Mouse (Mus musculus) testis, postnatal 14 days (tissue): ENCODE data around the gene Nbea.

Experiments
- DNase-seq: peaks from one replicate; pipeline ENCODE4 v3.0.0; 2021; ENCODE audit warnings: low spot score

The Nbea gene

DNA sequence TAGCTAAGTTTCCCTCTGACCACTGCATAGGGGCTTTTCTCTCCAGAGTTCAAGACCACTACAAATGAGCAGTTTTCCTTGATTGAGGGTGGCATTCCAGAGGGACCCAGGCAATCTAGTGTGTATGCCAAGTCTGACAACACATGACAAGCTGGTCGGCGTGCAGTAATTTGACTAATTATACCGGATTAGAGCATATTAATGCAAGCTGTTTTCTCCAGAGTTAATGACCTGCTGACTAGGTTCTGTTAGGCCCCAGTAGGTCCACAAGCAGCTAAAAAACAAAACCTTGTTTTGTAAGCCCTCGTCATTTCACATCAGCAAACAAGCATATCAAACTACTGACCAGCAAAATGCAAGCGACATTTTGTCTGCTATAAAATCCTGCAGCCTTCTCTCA lies 432.1 kb downstream of the Nbea start:
- DNase-seq = no peak

DNA sequence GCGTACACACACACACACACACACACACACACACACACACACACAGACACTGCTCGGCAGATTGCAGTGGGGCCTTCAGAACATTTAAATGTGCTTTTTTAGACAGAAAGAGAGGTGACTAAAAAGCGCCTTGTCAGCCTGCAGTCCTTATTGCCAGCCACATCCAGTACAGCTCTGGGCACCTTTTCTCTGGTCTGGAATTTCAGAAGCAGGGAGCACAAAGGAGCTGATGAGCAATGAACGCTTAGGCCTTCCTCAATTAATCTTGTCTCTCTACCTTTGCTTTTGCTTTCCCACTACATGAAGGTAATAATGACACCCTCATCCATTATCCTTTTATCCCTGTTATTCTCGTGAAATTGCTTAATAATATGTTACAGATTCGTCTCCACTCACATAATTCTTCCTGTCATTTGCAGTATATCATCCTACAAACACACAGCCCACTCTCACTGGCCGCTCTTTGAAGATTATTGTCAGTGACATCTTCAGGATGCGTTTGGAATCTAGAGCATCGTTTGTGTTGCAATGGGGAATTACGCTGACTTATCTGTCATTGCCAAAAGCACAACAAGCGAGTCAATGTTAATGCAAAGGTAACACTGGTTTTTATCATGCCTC lies 432.9 kb downstream of the Nbea start:
- no peak for DNase-seq

DNA sequence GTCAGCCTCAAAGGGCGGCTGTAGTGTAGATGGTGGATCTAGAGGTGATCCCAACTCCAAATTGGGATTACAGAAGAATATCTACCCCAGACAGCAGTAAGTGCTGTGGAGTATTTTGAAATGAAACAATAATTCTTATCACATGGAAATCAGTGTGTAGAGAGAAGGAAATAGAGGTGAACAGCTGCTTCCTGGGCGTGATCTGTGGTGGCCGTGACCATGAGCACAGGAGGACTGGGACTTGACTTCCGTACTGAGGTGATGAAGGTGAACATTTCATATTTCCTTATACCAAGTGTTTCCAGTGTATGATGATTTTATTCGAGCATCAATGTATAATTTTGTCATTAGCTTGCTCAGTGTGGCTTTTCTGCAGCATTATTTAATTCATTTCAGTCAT lies 439.6 kb downstream of the Nbea start:
- no peak for DNase-seq

DNA sequence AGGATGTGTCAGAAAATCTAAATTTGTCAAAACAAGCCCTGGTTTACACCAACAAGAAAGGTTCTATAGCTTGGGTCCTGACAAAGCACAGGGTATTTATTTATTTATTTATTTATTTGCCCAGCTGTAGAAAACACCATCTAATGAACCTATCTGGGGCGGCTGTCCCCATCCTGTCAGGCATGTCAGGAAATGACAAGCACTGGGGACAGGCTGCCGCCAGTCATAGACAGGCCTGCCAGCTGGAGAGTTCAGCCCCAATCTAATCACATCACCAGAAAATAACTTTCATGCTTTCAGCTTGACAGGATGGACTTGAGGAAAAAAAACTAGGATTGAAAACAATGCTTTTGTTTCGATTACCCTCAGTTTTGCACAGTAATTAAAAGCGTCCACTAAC lies 440.8 kb downstream of the Nbea start:
- no peak for DNase-seq

DNA sequence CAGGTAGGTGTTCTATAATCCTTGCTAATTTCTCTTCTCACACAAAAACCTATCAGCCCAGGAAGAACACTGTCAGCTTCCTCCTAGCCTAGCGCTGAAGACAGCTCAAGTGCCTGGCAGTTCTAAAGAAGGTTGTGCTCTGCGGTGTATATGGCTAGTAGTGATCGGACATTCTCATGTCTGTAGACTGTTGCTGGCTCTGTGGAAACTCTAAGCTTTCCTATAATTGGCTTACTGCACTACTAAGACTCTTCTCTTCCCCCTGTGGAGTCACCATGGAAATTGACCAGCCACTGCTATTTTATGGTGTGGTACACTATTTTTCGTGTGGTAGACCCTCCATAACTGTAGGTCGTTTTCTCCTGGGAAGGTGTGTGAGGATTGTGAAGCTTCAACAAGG lies 441.3 kb downstream of the Nbea start:
- DNase-seq = no peak

DNA sequence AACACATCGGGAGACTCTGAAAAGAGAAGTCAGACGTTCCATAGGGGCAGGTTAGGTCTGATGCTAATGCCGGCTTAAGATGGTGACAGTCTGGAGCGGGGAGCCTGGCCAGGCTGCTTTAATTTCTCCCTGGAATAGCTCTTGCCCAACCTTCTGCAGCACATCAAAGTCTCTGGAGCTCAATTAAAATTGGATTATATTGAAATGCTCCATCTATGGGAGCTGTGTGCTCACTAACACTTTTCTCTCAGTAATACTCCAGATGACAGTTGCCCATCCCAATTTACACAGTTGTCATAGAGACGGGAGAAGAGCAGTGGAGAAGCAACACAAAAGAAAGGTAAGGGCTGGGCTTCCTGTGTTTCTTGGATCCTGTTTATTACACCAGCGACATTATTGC lies 442.1 kb downstream of the Nbea start:
- DNase-seq = no peak

DNA sequence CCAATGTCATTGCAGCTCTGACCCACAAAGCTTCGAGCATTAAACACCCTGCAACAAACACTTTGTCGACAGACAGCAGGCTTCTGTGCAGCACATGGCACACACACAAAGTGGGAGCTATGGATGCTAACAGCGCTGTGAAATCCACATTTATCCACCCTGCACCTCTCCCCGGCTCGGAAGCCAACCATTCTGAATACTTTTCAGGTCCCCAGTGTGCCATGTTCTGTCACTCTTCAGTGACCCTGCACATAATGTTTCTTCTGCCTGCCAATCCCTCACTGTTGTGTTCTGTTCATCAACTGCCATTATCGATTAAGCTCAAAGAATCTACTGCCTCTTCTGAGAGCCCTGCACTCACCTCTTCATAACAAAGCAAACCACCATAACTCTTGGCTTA lies 449.8 kb downstream of the Nbea start:
- no peak for DNase-seq

DNA sequence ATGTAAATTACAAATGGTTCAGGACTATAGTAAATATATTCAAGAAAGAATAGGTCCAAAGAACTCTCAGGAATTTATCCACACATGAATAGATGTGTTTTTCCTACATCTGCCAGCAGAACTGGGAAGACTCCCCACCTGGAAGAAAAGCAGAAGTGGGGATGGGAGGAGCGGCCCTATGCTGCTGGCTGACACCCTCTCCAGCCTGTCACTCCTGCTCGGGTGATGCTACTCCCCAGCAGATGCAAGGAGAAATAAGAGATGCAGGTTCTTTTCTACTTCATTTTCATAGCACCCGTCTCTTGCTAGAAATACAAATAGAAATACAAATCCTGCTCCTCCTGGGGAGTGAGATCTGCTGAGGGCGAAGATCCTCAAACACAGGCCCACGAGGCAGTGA lies 453.0 kb downstream of the Nbea start:
- no peak for DNase-seq

DNA sequence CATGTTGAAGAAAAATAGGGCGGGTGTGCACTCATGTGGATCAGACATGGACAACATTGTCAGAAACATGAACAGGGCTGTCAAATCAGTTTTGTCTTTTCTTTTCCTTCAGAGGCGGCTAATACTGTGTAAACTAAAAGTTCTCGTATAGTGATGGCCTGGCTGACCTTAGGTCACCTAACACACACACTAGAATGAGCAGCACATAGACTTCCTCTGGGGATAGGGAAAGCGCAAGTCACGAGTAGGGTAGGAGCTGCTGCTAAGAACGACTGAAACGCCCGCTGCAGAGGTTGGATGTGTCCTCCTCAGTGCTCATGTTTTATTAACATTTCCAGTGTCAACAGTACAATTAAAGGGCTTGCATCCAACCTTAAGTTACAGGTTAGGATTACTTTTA lies 453.4 kb downstream of the Nbea start:
- no peak for DNase-seq

DNA sequence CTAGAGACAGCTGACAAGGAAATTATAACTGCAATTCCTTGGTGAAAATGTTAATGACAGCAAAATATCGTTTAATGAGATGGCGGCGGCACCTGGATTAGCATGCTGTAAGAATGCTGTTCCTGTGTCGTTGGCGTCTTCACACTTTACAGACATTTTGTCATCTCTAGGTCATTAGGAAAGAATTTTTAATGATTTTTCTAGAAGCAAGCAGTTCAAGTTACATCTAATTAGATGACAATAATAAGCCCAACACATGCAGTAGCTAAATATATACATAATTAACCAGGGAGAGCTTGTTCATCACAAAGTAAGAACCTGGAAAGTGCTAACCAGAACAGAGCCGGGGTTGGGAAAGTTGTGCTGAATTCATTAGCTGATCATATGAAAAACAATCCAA lies 469.2 kb downstream of the Nbea start:
- DNase-seq = no peak

DNA sequence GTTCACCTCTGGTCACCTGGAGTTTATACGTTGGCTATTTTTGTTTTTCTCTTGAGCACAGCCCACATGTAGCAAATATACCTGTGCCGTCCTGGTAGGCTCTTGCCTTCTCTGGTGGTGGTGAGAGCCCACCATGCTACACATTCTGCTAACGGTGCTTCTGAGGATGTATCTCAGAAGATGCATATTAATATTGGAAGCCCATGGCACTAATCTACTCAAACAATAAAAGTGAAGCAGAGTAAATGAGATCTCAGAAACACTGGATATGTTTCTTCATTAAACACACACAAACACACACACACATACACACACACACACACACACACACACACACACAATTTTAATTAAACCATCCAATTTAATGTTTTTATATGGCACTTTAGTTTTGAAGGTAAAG lies 469.6 kb downstream of the Nbea start:
- DNase-seq = no peak

DNA sequence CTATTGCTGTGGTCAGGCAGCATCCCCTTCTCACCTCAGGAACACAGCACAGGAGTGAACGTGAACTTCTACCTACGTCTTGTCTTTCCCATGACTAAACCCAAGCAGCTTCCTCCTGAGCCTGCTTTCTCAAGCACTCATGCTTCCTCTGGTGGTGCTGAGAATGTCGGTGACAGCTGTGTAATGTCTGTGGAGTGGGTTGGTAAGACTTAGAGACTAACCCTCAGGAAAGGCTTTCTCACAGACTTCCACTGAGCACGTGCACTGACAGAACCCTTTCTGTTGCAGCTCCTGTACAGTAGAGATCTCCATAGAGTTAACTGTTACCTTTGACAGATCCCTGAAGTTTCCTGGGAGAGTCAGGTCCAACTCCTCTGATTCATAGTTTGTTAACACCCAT lies 473.2 kb downstream of the Nbea start:
- DNase-seq = no peak

DNA sequence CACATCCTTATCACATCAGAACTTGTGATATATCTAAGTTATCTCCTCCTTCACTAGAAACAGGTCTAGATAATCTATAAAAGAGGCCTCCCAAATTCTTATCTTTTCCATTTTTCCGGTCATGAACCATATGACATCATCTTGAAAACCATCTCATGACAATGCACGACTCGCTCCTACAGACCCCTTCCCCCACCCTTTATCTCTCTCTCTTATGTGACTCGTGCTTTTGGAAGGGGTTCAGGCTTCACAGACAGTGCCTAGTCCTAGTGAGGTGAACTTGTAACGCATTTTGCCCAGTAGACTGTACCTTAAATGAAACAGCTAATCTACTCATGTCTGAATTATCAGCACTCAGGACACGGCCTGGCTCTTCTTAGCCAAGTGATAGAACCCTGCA lies 481.9 kb downstream of the Nbea start:
- DNase-seq = no peak

DNA sequence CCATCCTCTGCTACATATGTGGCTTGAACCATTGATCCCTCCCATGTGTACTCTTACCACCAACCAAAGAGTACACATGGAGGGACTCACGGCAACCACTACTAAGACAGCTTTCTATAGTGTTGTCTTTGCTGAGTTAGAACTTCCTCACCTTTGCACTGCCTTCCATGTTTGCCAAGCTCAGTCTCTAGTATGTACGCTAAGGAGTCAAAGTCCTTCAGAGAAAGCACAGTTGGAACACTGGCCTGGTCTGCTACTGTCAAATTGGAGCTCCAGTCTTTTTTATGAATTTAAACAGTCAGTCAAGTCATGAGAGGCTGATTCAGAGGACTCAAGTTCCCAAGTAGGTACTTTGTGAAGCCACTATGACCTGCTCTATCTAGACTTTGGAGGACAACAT lies 486.3 kb downstream of the Nbea start:
- no peak for DNase-seq

DNA sequence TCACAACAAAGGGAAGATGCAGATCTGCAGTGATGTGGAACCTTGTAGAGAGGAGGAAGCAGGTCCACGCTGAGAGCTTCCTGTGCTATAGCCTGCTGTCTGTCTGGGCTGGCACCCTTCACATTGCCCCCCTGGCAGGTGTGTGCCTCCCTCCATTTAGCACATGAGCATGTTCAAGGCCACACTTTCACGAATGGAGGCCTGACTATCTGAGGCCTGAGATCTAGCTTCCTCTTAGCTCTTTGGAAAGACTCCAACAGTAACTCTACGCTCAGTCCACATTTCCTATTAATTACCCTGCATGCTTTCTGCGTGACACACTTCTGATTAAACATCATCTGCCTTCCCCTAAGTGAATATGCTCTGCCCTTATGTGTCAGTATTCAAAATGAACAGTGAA lies 490.4 kb downstream of the Nbea start:
- no peak for DNase-seq

DNA sequence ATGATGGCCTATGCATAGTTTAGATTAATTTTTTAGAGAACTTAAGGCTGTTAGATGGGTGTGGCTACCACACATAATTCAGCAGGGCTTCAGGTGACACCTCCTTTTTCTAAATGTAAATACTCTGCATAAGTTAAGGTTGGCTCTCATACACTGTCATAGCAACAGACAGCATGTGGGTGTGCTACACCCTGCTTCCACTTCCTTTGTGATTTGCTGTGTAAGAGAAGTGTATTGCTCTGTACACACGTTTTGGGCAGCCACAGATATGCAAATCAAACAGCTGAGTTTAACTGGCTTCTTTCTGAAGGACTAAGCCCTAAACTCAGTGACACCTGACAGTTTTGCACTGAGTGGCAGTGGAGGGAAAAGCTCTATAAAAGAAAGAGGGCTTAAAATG lies 495.4 kb downstream of the Nbea start:
- DNase-seq = no peak

DNA sequence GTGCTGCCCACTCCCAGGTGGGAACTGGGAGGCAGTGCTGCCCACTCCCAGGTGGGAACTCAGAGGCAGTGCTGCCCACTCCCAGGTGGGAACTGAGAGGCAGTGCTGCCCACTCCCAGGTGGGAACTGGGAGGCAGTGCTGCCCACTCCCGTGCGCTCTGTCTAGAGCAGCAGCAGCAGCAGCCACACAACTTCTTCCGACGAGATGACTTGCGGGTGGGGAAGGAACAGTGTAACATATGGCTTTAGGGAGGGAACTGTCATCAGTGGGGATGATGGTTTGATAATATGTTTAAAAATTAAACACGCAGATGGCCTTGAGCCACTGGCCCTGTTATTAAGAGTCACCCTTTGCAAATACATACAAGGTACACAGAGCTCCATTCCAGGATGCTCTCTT lies 496.5 kb downstream of the Nbea start:
- no peak for DNase-seq

DNA sequence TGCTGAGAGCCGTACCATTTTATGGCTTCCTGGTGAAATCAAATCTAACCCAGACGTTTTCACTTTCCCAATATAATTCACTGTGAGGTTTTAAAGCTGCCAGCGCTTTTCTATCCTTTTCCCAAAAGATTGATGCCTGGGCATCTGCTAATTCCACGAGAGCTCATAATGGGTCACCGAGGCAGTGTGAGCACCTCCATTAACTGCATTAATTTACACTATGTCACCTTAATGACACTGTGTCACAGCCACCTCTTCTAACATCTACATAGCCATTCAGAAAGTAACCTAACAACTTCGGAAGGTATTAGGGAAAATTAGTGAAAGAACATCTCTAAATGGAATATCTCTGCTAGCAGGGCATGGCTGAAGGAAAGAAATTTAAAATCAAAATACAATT lies 497.9 kb downstream of the Nbea start:
- DNase-seq = no peak

DNA sequence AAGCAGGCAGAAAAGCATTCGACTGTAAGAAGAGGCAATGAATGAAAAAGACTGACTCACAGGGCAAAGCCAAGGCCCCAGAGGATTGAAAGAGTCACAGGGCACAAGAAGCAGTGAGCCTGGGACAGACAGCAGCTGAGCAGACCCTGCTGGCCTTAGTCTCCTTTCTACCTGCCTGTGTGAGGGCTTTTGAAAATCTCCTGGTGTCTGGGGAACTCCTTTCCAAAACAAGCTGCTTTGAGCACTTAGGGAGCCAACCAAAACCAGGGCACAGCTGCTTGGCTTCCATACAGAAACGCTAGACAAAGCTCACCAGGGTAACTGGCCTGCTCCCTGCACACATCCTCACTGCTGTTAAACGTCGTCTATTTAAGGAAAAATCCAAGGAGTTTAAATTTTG lies 498.6 kb downstream of the Nbea start:
- no peak for DNase-seq

DNA sequence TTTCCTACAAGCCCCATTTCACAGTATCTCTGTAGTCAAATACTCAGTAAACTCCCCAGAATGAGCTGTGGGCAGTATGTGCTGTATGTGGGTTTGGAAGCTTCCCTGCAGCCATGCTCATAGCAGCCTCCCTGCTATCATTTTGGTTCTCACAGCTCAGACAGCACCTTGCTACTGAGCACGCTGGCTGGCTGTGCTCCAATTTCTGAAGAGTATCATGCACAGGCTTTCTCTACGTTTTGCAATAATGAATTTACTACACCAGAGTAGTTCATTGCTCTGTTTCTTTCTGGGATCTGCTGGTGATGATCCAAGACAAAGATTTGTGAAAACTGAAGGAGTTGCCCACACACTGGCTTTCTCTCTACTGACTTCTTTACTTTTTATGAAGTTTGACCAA lies 505.8 kb downstream of the Nbea start:
- no peak for DNase-seq

DNA sequence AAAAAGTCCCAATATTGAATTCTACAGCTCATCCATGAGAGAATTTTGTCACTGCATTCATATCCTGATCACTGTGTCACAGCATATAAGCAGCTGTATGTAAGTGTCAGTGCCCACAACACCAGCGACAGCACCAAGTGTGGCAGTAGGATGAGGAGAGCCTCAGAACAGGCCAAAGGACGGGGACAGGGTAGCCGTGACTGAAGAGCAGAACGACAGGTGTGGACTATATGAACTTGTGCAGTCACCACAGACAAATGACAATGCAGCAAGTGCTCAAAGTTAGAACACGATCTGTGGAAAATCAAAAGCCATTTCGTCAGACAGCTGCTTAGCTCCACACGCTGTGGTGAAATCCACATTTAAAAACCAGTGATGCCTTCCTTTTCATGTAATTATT lies 509.3 kb downstream of the Nbea start:
- DNase-seq = no peak

DNA sequence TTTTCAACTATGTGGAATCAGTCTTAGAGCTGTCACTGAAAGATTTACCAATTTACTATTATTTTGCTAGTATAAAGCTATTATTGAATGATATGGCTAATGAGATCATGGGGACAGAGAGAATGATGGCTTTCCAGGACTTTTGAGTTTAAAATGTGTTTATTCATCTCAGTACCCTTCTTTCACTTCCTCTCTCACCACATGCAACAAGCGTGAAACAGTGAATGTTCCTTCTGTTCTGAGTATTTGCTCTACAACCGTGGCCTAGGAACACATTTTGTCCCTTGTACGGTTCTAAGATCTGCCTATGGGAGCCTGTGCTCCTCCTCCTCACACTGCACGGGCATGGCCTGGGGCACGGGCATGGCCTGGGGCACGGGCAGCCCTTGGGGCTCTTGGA lies 516.5 kb downstream of the Nbea start:
- no peak for DNase-seq

DNA sequence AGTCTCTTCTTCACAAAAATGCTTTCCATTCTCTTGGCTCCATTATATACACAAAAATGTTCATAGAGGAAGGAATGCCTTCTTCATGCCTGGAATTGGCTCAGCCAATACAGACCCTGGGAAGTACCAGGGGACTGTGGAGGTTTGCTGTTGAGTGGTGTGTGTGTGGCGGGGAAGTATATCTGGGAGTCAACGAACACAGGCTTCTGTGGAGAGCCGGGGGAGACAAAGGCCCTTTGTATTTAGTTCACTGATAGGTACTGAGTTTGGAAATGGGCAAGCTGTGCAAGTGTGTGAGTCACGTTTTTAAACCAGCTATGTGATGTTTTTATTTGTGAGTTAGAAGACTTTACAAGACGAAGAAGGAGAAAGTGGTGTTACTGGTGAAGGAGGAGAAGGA lies 517.6 kb downstream of the Nbea start:
- peak; percentile 9 for DNase-seq

DNA sequence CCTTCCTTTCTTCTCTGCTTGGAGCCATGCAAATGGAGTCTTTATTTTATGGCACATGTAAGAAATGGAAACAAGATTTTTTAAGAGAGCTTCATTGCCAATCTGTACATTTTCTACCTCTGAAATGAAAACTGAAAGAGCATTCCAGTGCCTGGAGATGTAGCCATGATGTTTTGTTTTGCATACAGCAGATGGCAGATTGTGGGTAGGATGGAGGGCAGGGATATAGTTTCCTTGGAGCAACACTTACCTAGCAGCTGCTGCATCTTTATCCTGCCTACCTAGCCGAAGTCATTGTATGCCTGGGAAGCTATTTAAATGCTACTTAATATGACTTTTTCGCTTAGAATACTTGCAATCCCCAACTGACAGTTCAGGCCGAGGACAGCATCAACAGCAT lies 518.8 kb downstream of the Nbea start:
- DNase-seq = no peak
